Mouse (Mus musculus) heart, adult 2 months (tissue): Measurements from ENCODE around the gene Gm7995. TPM values are rescaled to one million over a fixed set of nuclear protein-coding genes. Genes with fewer than 3 reads are reported as not detected.
"Not testable (repeated sequence)": the region's sequence is repeated elsewhere in the genome, so short reads cannot be mapped to it uniquely, and the experiment has no call there.

Source experiments
- DNase-seq, 2 experiments: peaks; one replicate each; pipeline ENCODE4 v3.0.0; 2021
- H3K27ac ChIP-seq: fragments of 200-600 bp; 2 replicates; pipeline ENCODE4 v1.8.1; 2022
- H3K27me3 ChIP-seq: fragments of 200-500 bp; 2 replicates; pipeline ENCODE4 v1.6.1; 2012; ENCODE audit warnings: mild to moderate bottlenecking, low read length, inconsistent platforms, mixed read lengths; ENCODE audit not compliant: control insufficient read depth, insufficient read depth
- H3K36me3 ChIP-seq: fragments of 200-500 bp; 2 replicates; pipeline ENCODE4 v1.6.1; 2012; ENCODE audit warnings: low read length, inconsistent platforms; ENCODE audit not compliant: control insufficient read depth, insufficient read depth
- H3K4me1 ChIP-seq: fragments of 200-500 bp; 2 replicates; pipeline ENCODE4 v1.6.1; 2011; ENCODE audit warnings: low read length; ENCODE audit not compliant: control insufficient read depth, insufficient read depth
- H3K4me3 ChIP-seq: fragments of 200-600 bp; 2 replicates; pipeline ENCODE4 v1.8.1; 2022
- H3K79me2 ChIP-seq: fragments of 200-500 bp; replicated peaks from 2 replicates; pipeline ENCODE4 v1.6.1; 2012; ENCODE audit warnings: mild to moderate bottlenecking, inconsistent platforms, low read length, moderate library complexity, mixed read lengths; ENCODE audit not compliant: control insufficient read depth, insufficient read depth
- H3K9ac ChIP-seq: fragments of 200-500 bp; 2 replicates; pipeline ENCODE4 v1.6.1; 2012; ENCODE audit warnings: low read depth, mild to moderate bottlenecking, control low read depth, inconsistent platforms, low read length, mixed read lengths
- WGBS: fragments of 180-500 bp; shearing (Covaris S2); methylation state at CpG from one replicate; pipeline ENCODE4 v1.1.7; 2018; 5-methylcytosine and 5-hydroxymethylcytosine counted together
- intact Hi-C: fragments of 180-260 bp; cut with DNase I; formaldehyde crosslinking; loops from one replicate; pipeline ENCODE4 v1.15.1; 2025
- long read RNA-seq: library from polyadenylated mRNA; stranded (forward); transcript quantifications from one replicate; pipeline ENCODE4 v2.0.0, GENCODE M21; 2021
- microRNA-seq, 2 experiments: library from miRNA; unstranded; fragments of <30 nt; microRNA quantifications; one replicate each; pipeline ENCODE4 v1.2.0; 2021
- polyA plus RNA-seq: library from polyadenylated mRNA; depleted of rRNA; stranded (reverse); fragments of >200 nt; gene quantifications from 2 replicates; pipeline ENCODE4 v1.2.3, GENCODE M21; 2012; rRNA removed
- total RNA-seq, 2 experiments: library from RNA; stranded (reverse); gene quantifications; 2 replicates each; pipeline ENCODE4 v1.2.3; 2021

Gm7995 gene
- total RNA-seq = not detected
- polyA plus RNA-seq = not detected in 2 replicates
- long read RNA-seq = 0 reads

DNA sequence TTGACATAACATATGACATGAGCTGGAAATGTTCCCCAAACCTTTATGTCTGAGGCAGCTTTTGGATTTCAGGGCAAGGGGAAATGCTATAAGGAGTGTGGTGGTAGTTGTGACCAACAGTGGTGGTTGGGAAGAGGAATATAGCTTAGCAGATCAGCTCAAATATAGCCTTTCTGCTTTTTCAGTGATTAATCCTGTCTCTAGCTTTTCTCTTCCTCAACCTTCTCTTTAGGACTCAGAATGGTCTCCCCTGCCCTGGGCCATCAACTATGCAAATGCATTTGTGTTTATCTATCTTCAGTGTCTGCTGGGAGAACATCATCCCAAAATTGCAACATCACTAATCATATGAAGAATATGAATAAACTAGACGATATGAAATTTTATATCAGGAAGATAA, at the start of gene Gm7995:
Gene Gm7995, plus strand, starts transcription at position 301 of the 400 bp plus-strand sequence.
- H3K36me3 ChIP-seq, H3K4me1 ChIP-seq, H3K9ac ChIP-seq, H3K4me3 ChIP-seq, H3K27ac ChIP-seq, H3K27me3 ChIP-seq, H3K79me2 ChIP-seq, DNase-seq, intact Hi-C loops: not testable (repeated sequence)
- WGBS = no CpG with 5 or more reads among the region's 1 CpGs

DNA sequence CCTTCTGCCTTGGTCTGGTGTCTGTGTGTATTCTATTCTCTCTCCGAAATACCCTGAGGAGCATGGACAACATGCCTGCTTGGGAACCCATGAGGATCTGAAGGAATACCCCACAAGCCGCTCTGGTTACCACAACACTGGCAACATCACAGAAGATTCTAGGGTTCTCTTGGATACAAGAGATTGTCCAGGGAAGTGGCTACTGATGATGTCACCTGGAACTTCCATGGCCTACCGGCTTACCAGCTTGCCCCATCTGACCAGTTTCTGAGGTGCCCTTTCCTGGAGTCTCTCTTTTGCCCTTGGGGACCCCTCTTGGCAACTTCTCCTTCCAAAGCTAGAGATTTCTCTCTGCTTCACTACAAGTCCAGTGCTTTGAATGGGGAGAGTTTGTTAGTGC, 12.8 kb upstream of the Gm7995 start, which contains the start of gene Gm9611:
Gene Gm9611, minus strand, starts transcription at position 101 of the 400 bp plus-strand sequence.
- DNase-seq, H3K36me3 ChIP-seq, H3K27me3 ChIP-seq, intact Hi-C loops, H3K9ac ChIP-seq, H3K79me2 ChIP-seq, H3K4me1 ChIP-seq, H3K4me3 ChIP-seq, H3K27ac ChIP-seq: not testable (repeated sequence)
- WGBS = 100% methylated on average over 1 of the region's 3 CpGs

Small RNA genes lying within 50 kb of the gene (microRNA-seq; reads per million reads assigned to microRNA genes)
- gene Gm25208 = 0 reads per million in 2 experiments
- gene Gm25892 = 0 reads per million in 2 experiments

Other genes with a start within 250 kb of the Gm7995 start
- gene Gm7951, start 192.8 kb upstream of the Gm7995 start, total RNA-seq = not detected
- gene Gm7951, start 192.8 kb upstream of the Gm7995 start, polyA plus RNA-seq = not detected in 2 replicates
- not detected for gene Gm17027, start 147.6 kb upstream of the Gm7995 start, total RNA-seq
- not detected in 2 replicates for gene Gm17027, start 147.6 kb upstream of the Gm7995 start, polyA plus RNA-seq
- gene Gm3573, start 119.4 kb upstream of the Gm7995 start, total RNA-seq = not detected
- not detected in 2 replicates for gene Gm3573, start 119.4 kb upstream of the Gm7995 start, polyA plus RNA-seq
- not detected for gene Gm17026, start 50.2 kb upstream of the Gm7995 start, total RNA-seq
- gene Gm17026, start 50.2 kb upstream of the Gm7995 start, polyA plus RNA-seq = not detected in 2 replicates
- not detected for gene Gm9611, start 12.9 kb upstream of the Gm7995 start, total RNA-seq
- gene Gm9611, start 12.9 kb upstream of the Gm7995 start, polyA plus RNA-seq = not detected in 2 replicates
- not detected for gene Gm8005, start 129.5 kb downstream of the Gm7995 start, total RNA-seq
- gene Gm8005, start 129.5 kb downstream of the Gm7995 start, polyA plus RNA-seq = not detected in 2 replicates
- gene Gm8011, start 153.7 kb downstream of the Gm7995 start, total RNA-seq = not detected
- not detected in 2 replicates for gene Gm8011, start 153.7 kb downstream of the Gm7995 start, polyA plus RNA-seq
- gene Gm8020, start 192.1 kb downstream of the Gm7995 start, total RNA-seq = not detected
- not detected in 2 replicates for gene Gm8020, start 192.1 kb downstream of the Gm7995 start, polyA plus RNA-seq
- not detected for gene Gm8024, start 214.1 kb downstream of the Gm7995 start, total RNA-seq
- gene Gm8024, start 214.1 kb downstream of the Gm7995 start, polyA plus RNA-seq = not detected in 2 replicates